Mouse (Mus musculus) forebrain, postnatal 0 days (tissue): ENCODE measurements around the gene Gstm5. TPM values are rescaled to one million over a fixed set of nuclear protein-coding genes. Genes with fewer than 3 reads are reported as not detected.

Source experiments
- ATAC-seq: fragments of 200-750 bp; cut with Nextera tagmentation; 2 replicates; pipeline ENCODE4 v1.8.0; 2017; ENCODE audit warnings: mild to moderate bottlenecking, moderate library complexity
- DNase-seq: peaks from one replicate; pipeline ENCODE4 v3.0.0-alpha.2; 2015
- H3K27ac ChIP-seq: fragments of 300-500 bp; sonication (generic); 2 replicates; pipeline ENCODE4 v1.5.1; 2014; ENCODE audit warnings: low read depth, mild to moderate bottlenecking, antibody characterized with exemption, low read length, moderate library complexity, mixed read lengths
- H3K27me3 ChIP-seq: fragments of 300-500 bp; sonication (generic); 2 replicates; pipeline ENCODE4 v1.6.1; 2014; ENCODE audit warnings: mild to moderate bottlenecking, low read length, mixed read lengths; ENCODE audit not compliant: insufficient read depth
- H3K36me3 ChIP-seq: fragments of 300-500 bp; sonication (generic); 2 replicates; pipeline ENCODE4 v1.6.1; 2014; ENCODE audit warnings: mild to moderate bottlenecking, moderate library complexity; ENCODE audit not compliant: insufficient read depth
- H3K4me1 ChIP-seq: fragments of 300-500 bp; sonication (generic); 2 replicates; pipeline ENCODE4 v1.6.1; 2014; ENCODE audit warnings: antibody characterized with exemption; ENCODE audit not compliant: insufficient read depth
- H3K4me2 ChIP-seq: fragments of 300-500 bp; sonication (generic); 2 replicates; pipeline ENCODE4 v1.6.1; 2014; ENCODE audit warnings: low read depth, mild to moderate bottlenecking, moderate library complexity
- H3K4me3 ChIP-seq: fragments of 300-500 bp; sonication (generic); 2 replicates; pipeline ENCODE4 v1.5.1; 2014; ENCODE audit warnings: low read depth, low read length, mixed read lengths
- H3K9ac ChIP-seq: fragments of 300-500 bp; sonication (generic); 2 replicates; pipeline ENCODE4 v1.6.1; 2014; ENCODE audit warnings: mild to moderate bottlenecking
- H3K9me3 ChIP-seq: fragments of 300-500 bp; sonication (generic); 2 replicates; pipeline ENCODE4 v1.6.1; 2016; ENCODE audit warnings: low read length
- CTCF ChIP-seq: sonication (generic); IDR thresholded peaks from 2 replicates; pipeline ENCODE4 v1.5.1; 2016; ENCODE audit warnings: antibody characterized with exemption, control low read depth, low read depth
- WGBS: fragments of 180-500 bp; shearing (Covaris S2); extraction: QIAGEN DNeasy Blood & Tissue Kit; methylation state at CpG from one replicate; pipeline ENCODE4 v1.1.7; 2014; 5-methylcytosine and 5-hydroxymethylcytosine counted together
- polyA plus RNA-seq: library from polyadenylated mRNA; unstranded; fragments of >200 nt; fragmentation: Nextera tagmentation; extraction: Ambion mirVana; gene quantifications from 2 replicates; pipeline ENCODE4 v1.2.1, GENCODE M21; 2015
- total RNA-seq: library from RNA; depleted of rRNA; stranded (reverse); fragments of >200 nt; gene quantifications from 2 replicates; pipeline ENCODE4 v1.2.3, GENCODE M21; 2014

Gene Gstm5
- total and polyA plus RNA-seq, 2 experiments from 2014 or later = 141 to 250 TPM

- no peak for TF ChIP-seq CTCF
- Histone ChIP-seq H3K4me3 (no peak overlapping the region), H3K9ac (no peak overlapping the region), H3K4me1 (no peaks in the 10 kb centered on the region), H3K36me3 (no peaks in the 10 kb centered on the region), H3K27ac (peak overlapping the region; percentile 15; the same call in 1 of the 2 replicates), H3K4me2 (no peak overlapping the region), H3K27me3 (no peaks in the 10 kb centered on the region), H3K9me3 (no peaks in the 10 kb centered on the region)
- WGBS = 83% methylated on average over 5 of the region's 5 CpGs
- ATAC-seq (no peak), DNase-seq (no peak)
Measured at GRCm38 (mm10) chr3:107863471-107863870, 32.1 kb upstream of the Gstm5 start.

- H3K9me3 ChIP-seq = no peaks in the 10 kb centered on the region
- no peak overlapping the region for H3K4me2 ChIP-seq
- no peaks in the 10 kb centered on the region for H3K27me3 ChIP-seq
- DNase-seq (peak; percentile 95), ATAC-seq (peak; percentile 85)
- no peaks in the 10 kb centered on the region for H3K4me1 ChIP-seq
- H3K27ac ChIP-seq = no peak overlapping the region; the same call in 1 of the 2 replicates
- H3K9ac ChIP-seq = no peak overlapping the region
- no peaks in the 10 kb centered on the region for H3K36me3 ChIP-seq
- 6% methylated on average over 2 of the region's 2 CpGs for WGBS
- peak; percentile 97 for TF ChIP-seq CTCF
- no peak overlapping the region for H3K4me3 ChIP-seq
Measured at GRCm38 (mm10) chr3:107863898-107864603, 31.6 kb upstream of the Gstm5 start.

DNA sequence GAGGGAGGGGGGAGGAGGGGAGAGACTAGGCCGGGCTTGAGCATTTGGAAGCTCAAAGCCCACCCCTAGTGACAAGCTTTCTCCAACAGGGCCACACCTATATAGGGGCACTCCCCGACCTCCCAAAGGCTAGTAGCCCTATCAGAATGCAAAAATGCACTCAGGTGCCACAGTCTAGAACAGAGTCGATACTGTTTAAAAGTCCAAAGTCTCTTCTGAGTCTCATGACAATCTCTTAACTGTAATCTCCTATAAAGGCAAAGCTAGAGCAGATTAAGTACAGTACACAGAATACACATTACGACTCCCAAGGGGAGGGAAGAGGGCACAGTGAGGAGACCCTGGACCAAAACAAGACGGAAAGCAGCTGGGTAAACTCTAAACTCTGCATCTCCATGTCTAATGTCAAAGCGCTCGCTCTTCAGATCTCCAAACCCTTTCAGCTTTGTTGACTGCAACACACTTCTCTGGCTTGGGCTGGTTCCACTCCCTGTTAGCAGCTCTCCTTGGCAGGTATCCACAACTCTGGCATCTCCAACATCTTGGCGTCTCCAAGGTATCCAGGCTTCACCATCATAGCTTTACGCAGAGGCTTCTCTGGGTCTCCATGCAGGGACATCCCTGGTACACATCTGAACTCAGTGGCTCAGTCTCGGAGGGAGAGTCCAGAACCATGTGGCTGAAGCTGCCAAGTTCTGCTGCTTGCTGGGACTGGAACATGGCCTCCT, 30.1 kb upstream of the Gstm5 start:
- no peaks in the 10 kb centered on the region for H3K27me3 ChIP-seq
- no peak overlapping the region for H3K4me3 ChIP-seq
- no peak for DNase-seq
- no peaks in the 10 kb centered on the region for H3K4me1 ChIP-seq
- H3K9me3 ChIP-seq = no peaks in the 10 kb centered on the region
- ATAC-seq = no peak
- no peak for TF ChIP-seq CTCF
- no peak overlapping the region for H3K4me2 ChIP-seq
- no peak overlapping the region for H3K27ac ChIP-seq
- H3K9ac ChIP-seq = no peak overlapping the region
- no peaks in the 10 kb centered on the region for H3K36me3 ChIP-seq
- 63% methylated on average over 10 of the region's 10 CpGs for WGBS

GRCm38 (mm10) chr3:107867086-107867485, 28.5 kb upstream of the Gstm5 start:
- 8% methylated on average over 8 of the region's 8 CpGs for WGBS
- H3K9ac ChIP-seq = no peak overlapping the region
- peak; percentile 99 for TF ChIP-seq CTCF

DNA sequence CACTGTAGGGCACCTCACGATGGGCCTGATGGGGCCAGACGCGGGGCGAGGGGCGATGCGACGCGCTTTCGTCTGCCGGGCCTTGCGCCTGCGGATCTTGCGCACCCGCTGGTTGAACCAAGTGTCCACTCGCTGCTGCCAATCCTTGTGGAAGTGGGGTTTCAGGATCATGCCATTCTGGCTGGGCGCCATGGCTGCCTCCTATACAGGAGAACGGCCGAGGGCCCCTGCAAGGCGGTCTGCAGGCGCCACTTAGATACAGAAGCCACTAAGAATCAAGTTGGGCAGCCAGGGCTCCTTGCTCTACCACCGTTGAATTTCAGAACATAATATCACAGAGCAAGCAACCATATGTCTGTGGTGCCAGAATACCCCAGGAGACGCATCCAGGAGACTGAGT, 27.2 kb upstream of the Gstm5 start:
- H3K9me3 ChIP-seq = no peaks in the 10 kb centered on the region
- no peak overlapping the region for H3K27ac ChIP-seq
- H3K27me3 ChIP-seq = no peaks in the 10 kb centered on the region
- H3K4me3 ChIP-seq = no peak overlapping the region
- H3K9ac ChIP-seq = no peak overlapping the region
- no peaks in the 10 kb centered on the region for H3K4me1 ChIP-seq
- 89% methylated on average over 22 of the region's 22 CpGs for WGBS
- ATAC-seq = no peak
- no peak overlapping the region for H3K4me2 ChIP-seq
- no peak for DNase-seq
- H3K36me3 ChIP-seq = no peaks in the 10 kb centered on the region
- TF ChIP-seq CTCF = no peak

More at GRCm38 (mm10) chr3:107867086-107867485, 28.5 kb upstream of the Gstm5 start:
- no peaks in the 10 kb centered on the region for H3K27me3 ChIP-seq
- no peaks in the 10 kb centered on the region for H3K9me3 ChIP-seq
- H3K36me3 ChIP-seq = no peaks in the 10 kb centered on the region
- no peaks in the 10 kb centered on the region for H3K4me1 ChIP-seq
- no peak overlapping the region for H3K27ac ChIP-seq
- no peak overlapping the region for H3K4me3 ChIP-seq
- ATAC-seq = peak; percentile 58
- H3K4me2 ChIP-seq = no peak overlapping the region
- peak; percentile 93 for DNase-seq

- H3K4me1 ChIP-seq = no peaks in the 10 kb centered on the region
- WGBS = 13% methylated on average over 7 of the region's 7 CpGs
- no peak for TF ChIP-seq CTCF
- no peaks in the 10 kb centered on the region for H3K9me3 ChIP-seq
- peak overlapping the region; percentile 45; the same call in 1 of the 2 replicates for H3K27ac ChIP-seq
- DNase-seq (peak; percentile 63), ATAC-seq (peak; percentile 91)
- H3K4me3 ChIP-seq = no peak overlapping the region
- H3K27me3 ChIP-seq = no peaks in the 10 kb centered on the region
- H3K4me2 ChIP-seq = no peak overlapping the region
- no peaks in the 10 kb centered on the region for H3K36me3 ChIP-seq
- no peak overlapping the region for H3K9ac ChIP-seq
Measured at GRCm38 (mm10) chr3:107869097-107869496, 26.5 kb upstream of the Gstm5 start.

GRCm38 (mm10) chr3:107869925-107870324, 25.7 kb upstream of the Gstm5 start:
- ATAC-seq = no peak
- DNase-seq = no peak
- no peak overlapping the region for H3K4me2 ChIP-seq
- no peaks in the 10 kb centered on the region for H3K36me3 ChIP-seq
- no peak for TF ChIP-seq CTCF
- no peaks in the 10 kb centered on the region for H3K9me3 ChIP-seq
- H3K9ac ChIP-seq = no peak overlapping the region
- H3K4me3 ChIP-seq = no peak overlapping the region
- no peak overlapping the region for H3K27ac ChIP-seq
- no peaks in the 10 kb centered on the region for H3K27me3 ChIP-seq
- H3K4me1 ChIP-seq = no peaks in the 10 kb centered on the region
- 70% methylated on average over 4 of the region's 4 CpGs for WGBS
